Mouse (Mus musculus) right cerebral cortex, postnatal 4 days (tissue): ENCODE data around the gene Pcx.

Experiments used
- DNase-seq: peaks from one replicate; pipeline ENCODE4 v3.0.0-alpha.2; 2022

Gene Pcx

DNA sequence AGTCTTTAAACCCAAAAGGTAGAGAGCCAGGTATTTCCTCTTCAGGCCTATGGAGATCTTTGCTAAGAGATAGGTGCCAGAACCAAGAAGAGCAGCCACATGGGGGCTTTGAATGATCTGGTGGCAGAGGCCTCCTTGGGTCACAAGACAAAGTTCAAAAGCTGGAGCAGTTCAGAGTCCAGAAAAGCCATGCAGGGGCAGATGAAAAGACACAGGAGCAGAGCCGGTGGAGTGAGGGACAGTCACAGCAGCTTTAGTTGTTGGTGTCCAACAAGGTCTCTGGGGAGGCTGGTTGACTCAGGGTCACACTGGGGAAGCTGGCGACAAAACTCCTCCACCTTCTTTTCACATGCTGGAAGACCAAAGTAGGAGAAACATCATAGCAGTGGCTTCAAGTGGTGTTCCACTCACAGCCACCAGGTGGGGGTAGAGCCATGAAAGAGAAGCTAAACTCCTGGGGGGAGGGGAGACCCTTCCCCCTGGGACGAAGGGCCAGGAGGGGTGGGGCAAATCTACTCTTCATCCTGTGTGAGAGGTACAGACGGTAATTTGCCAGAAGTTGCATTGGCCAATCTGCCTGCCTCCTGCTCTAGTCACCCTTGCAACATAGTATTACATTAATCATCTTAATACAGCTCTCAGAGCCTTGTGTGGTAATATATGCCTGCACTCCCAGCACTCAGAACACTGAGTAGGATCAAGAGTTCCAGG, 12.9 kb upstream of the Pcx start:
- peak; percentile 81 for DNase-seq

- no peak for DNase-seq
These were observed 12.0 kb upstream of the Pcx start, which contains the start of gene 2010003K11Rik for GRCm38 (mm10) chr19:4498062-4498933. Gene 2010003K11Rik, minus strand, starts transcription at chr19:4498583.

- DNase-seq = no peak
These were observed 7.6 kb upstream of the Pcx start for GRCm38 (mm10) chr19:4502701-4503100.

GRCm38 (mm10) chr19:4504830-4505229, 5.4 kb upstream of the Pcx start:
- DNase-seq = no peak

- no peak for DNase-seq
These were observed 2.5 kb upstream of the Pcx start for GRCm38 (mm10) chr19:4507746-4508145.

GRCm38 (mm10) chr19:4511116-4511841, 1.0 kb downstream of the Pcx start:
- no peak for DNase-seq

GRCm38 (mm10) chr19:4513236-4513858, 3.1 kb downstream of the Pcx start:
- DNase-seq = no peak

DNA sequence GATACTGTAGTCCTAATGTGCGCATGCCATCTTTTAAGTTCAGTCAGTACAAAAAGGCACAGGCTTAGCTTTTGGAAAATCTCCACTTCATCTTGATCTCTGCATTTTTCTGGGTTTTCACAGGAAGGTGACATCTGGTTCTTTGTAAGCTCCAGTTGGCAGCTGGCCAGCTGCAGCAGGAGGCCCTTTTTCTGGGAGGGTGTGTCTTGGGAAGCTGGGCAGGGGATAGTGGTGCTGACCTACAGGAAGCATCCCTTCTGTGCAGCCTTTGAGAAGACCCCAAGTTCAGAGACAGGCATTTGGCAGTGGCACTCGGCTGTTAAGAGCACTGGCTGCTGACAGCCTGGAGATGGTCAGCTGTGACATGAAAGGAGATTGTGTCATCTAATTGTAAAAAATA, 5.5 kb downstream of the Pcx start:
- DNase-seq = no peak

DNA sequence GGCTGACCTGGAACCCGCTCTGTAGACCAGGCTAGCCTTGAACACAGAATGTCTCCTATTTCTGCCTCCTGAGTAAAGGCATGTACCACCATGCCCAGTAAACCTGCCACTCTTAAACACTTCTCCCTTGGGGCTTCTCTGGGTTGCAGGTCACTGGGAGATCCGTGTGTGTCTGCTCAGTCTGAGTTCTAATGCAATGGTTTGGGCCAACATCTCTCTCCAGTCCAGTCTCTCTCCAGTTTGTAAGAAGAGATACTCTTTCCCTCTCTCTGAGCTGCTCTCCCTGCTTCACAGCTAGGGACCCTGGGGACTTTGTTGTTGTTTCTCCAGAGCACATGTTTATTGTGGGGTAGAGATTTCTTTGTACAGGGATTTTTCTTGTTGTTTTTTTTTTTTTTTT, 6.0 kb downstream of the Pcx start:
- no peak for DNase-seq

- no peak for DNase-seq
These were observed 7.2 kb downstream of the Pcx start for GRCm38 (mm10) chr19:4517483-4517882.

GRCm38 (mm10) chr19:4521426-4522050, 11.3 kb downstream of the Pcx start:
- DNase-seq = no peak

DNA sequence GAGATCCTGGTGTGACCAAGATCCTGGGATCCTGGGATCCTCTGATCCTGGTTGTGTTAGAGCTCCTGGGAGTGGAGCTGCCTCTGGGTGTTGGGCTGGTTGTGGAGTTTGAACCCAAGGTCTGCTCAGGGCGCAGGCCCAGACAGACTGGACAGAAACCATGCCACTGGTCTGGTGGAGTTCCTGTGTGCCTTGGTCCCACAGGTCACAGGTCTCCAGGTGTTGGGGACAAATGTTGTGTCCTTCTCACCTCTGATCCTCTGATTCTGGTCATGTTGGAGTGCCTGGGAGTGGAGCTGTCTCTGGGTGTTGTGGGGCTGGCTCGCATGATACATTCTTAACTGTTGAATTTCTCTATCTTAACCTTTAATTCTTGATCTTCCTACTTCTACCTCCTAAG, 24.4 kb downstream of the Pcx start:
- no peak for DNase-seq

- no peak for DNase-seq
These were observed 25.6 kb downstream of the Pcx start for GRCm38 (mm10) chr19:4535922-4536321.

- no peak for DNase-seq
These were observed 26.3 kb downstream of the Pcx start for GRCm38 (mm10) chr19:4536606-4537005.

DNA sequence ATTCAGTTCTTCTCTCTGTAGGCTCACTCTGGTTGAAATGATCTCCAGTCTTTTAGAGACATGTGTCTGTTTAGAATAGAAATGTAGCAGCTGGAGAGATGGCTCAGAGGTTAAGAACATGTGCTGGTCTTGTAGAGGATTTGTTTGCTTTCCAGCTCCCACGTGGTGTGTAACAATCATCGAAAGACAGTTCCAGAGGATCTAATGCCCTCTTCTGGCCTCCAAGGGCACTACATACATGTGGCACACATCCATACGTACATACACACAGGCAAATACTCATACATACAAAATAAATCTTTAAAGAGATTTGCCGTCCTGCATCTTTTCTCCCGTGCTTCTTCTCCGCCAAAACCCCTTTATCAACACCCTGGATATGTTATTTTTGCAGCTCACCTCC, 30.0 kb downstream of the Pcx start:
- no peak for DNase-seq

GRCm38 (mm10) chr19:4540992-4541391, 30.7 kb downstream of the Pcx start:
- no peak for DNase-seq

DNA sequence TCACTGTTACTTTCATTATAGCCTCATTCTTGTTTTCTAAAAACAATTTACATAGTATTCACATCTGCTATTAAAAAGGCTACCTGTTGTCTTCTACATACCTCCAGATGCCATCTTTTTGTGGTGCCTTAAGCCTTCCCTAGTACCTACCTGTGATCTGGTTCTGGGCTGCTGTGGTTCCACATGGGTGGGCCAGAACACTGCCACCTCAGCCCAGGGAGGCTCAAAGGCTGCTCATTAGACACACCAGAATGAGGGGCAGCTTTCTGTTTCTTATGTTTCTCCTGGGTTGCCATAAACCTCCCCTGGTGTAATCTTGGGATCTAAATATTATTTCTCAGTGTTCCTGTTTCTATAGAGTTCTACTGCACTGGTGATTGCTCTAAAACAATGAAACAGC, 31.8 kb downstream of the Pcx start:
- no peak for DNase-seq

- no peak for DNase-seq
These were observed 34.8 kb downstream of the Pcx start for GRCm38 (mm10) chr19:4545091-4545490.

GRCm38 (mm10) chr19:4545841-4546240, 35.6 kb downstream of the Pcx start:
- no peak for DNase-seq

GRCm38 (mm10) chr19:4547801-4548200, 37.5 kb downstream of the Pcx start:
- no peak for DNase-seq

GRCm38 (mm10) chr19:4548305-4548883, 38.1 kb downstream of the Pcx start:
- no peak for DNase-seq

DNA sequence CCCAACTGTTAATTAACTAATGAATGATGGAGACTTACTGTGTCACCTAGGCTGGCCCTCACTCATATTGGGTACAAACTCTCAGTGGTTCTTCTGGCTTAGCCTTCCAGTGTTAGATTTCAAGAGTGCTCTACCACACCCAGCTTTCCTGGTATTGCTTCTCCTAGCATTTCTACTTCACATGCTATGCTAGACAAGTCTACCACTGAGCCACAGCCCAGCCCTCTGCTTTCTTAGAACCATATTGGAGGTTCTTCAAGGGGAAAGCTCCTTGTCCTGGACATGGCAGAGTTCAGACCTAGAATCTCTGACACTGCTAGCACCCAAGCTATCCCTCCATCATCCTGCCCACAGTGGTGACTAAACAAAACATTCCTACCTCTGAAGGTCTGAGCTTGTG, 44.0 kb downstream of the Pcx start:
- DNase-seq = no peak
